Mouse (Mus musculus): Measurements from ENCODE around the gene Fat4.

GRCm38 (mm10) chr3:38939573-38939972 is 52.8 kb downstream of the Fat4 start:
- TF ChIP-seq CTCF (IDR thresholded peaks at IDR 0.05 in 2 of 3, conservative IDR thresholded peaks at IDR 0.05 in 1 of 3; ENCODE audit: control insufficient read depth in 1 of 3, insufficient read depth in 1 of 3, low read depth in 2 of 3, low read length in 3 of 3, poor library complexity in 1 of 3, severe bottlenecking in 1 of 3) (no peak), SIN3A (IDR thresholded peaks at IDR 0.05; ENCODE audit: low read length) (no peak), ELF1 (IDR thresholded peaks at IDR 0.05; ENCODE audit: low read depth, low read length) (no peak), POLR2A (IDR thresholded peaks at IDR 0.05; ENCODE audit: control insufficient read depth in 1 of 2, insufficient read depth in 1 of 2, low read depth in 1 of 2, low read length in 2 of 2, poor library complexity in 1 of 2) (no peak), GATA1 (IDR thresholded peaks at IDR 0.05; ENCODE audit: low read depth, low read length) (no peak), GABPA (IDR thresholded peaks at IDR 0.05; ENCODE audit: low read depth, low read length) (no peak), NRF1 (IDR thresholded peaks at IDR 0.05; ENCODE audit: insufficient read depth, low read depth, low read length, poor library complexity, severe bottlenecking) (no peak), NELFE (IDR thresholded peaks at IDR 0.05; ENCODE audit: low read depth, low read length) (no peak), MXI1 (IDR thresholded peaks at IDR 0.05; ENCODE audit: low read depth, low read length) (no peak), USF2 (IDR thresholded peaks at IDR 0.05; ENCODE audit: borderline replicate concordance in 1 of 2, insufficient read depth in 1 of 2, low read depth in 1 of 2, low read length in 2 of 2) (no peak), POLR2AphosphoS2 (IDR thresholded peaks at IDR 0.05; ENCODE audit: low read length) (no peak), USF1 (IDR thresholded peaks at IDR 0.05; ENCODE audit: low read depth, low read length) (no peak), MYC (IDR thresholded peaks at IDR 0.05; ENCODE audit: low read depth, low read length) (no peak)
